Mouse (Mus musculus) c-Kit-positive CD71-negative TER-119-negative erythroid progenitor cells, embryonic 14.5 days (primary cell): Measurements from ENCODE around the gene Gpa33.

Experiments
- DNase-seq: peaks from one replicate; pipeline ENCODE4 v3.0.0-alpha.2; 2013; ENCODE audit warnings: low read depth

Gpa33 gene

GRCm38 (mm10) chr1:166164580-166164979 lies 34.5 kb downstream of the Gpa33 start:
- DNase-seq, result no peak

- no peak for DNase-seq
Measured at GRCm38 (mm10) chr1:166165159-166165558, 35.1 kb downstream of the Gpa33 start.

GRCm38 (mm10) chr1:166167405-166167804 lies 37.4 kb downstream of the Gpa33 start:
- no peak for DNase-seq

- no peak for DNase-seq
Measured at GRCm38 (mm10) chr1:166168017-166168416, 38.0 kb downstream of the Gpa33 start.

GRCm38 (mm10) chr1:166169713-166170112 lies 39.7 kb downstream of the Gpa33 start:
- DNase-seq, result no peak

GRCm38 (mm10) chr1:166170852-166171251 lies 40.8 kb downstream of the Gpa33 start:
- DNase-seq, result no peak

- no peak for DNase-seq
Measured at GRCm38 (mm10) chr1:166172992-166173391, 43.0 kb downstream of the Gpa33 start.

GRCm38 (mm10) chr1:166173621-166174020 lies 43.6 kb downstream of the Gpa33 start:
- no peak for DNase-seq

GRCm38 (mm10) chr1:166181510-166181909 lies 51.5 kb downstream of the Gpa33 start:
- no peak for DNase-seq

- DNase-seq, result no peak
Measured at GRCm38 (mm10) chr1:166182952-166183627, 53.1 kb downstream of the Gpa33 start.

- DNase-seq, result no peak
Measured at GRCm38 (mm10) chr1:166184391-166185229, 54.6 kb downstream of the Gpa33 start.

GRCm38 (mm10) chr1:166185357-166185756 lies 55.3 kb downstream of the Gpa33 start:
- DNase-seq, result no peak

- no peak for DNase-seq
Measured at GRCm38 (mm10) chr1:166189821-166190220, 59.8 kb downstream of the Gpa33 start.

GRCm38 (mm10) chr1:166204171-166204570 lies 74.1 kb downstream of the Gpa33 start:
- DNase-seq, result no peak

GRCm38 (mm10) chr1:166205159-166205558 lies 75.1 kb downstream of the Gpa33 start:
- no peak for DNase-seq

GRCm38 (mm10) chr1:166209371-166209770 lies 79.3 kb downstream of the Gpa33 start:
- no peak for DNase-seq

- no peak for DNase-seq
Measured at GRCm38 (mm10) chr1:166214181-166214580, 84.1 kb downstream of the Gpa33 start.
